Mouse (Mus musculus): ENCODE measurements around the gene Atoh8.

Gene Atoh8

GRCm38 (mm10) chr6:72227665-72228265 lies 7.6 kb downstream of the Atoh8 start:
- no peak for DNase-seq (ENCODE audit: low read depth, low spot score)

- DNase-seq (ENCODE audit: low read depth, low spot score), result no peak
Observed at GRCm38 (mm10) chr6:72227011-72227410, 8.4 kb downstream of the Atoh8 start.

GRCm38 (mm10) chr6:72225686-72226085 lies 9.7 kb downstream of the Atoh8 start:
- DNase-seq (ENCODE audit: low read depth, low spot score), result no peak

GRCm38 (mm10) chr6:72223892-72224291 lies 11.5 kb downstream of the Atoh8 start:
- DNase-seq (ENCODE audit: low read depth, low spot score), result no peak

GRCm38 (mm10) chr6:72222876-72223275 lies 12.5 kb downstream of the Atoh8 start:
- no peak for DNase-seq (ENCODE audit: low read depth, low spot score)

- no peak for DNase-seq (ENCODE audit: low read depth, low spot score)
Observed at GRCm38 (mm10) chr6:72222271-72222724, 13.1 kb downstream of the Atoh8 start.

- DNase-seq (ENCODE audit: low read depth, low spot score), result no peak
Observed at GRCm38 (mm10) chr6:72221271-72221670, 14.1 kb downstream of the Atoh8 start.

- DNase-seq (ENCODE audit: low read depth, low spot score), result no peak
Observed at GRCm38 (mm10) chr6:72219549-72219948, 15.8 kb downstream of the Atoh8 start.

- no peak for DNase-seq (ENCODE audit: low read depth, low spot score)
Observed at GRCm38 (mm10) chr6:72218281-72218680, 17.1 kb downstream of the Atoh8 start.

GRCm38 (mm10) chr6:72217415-72217784 lies 18.0 kb downstream of the Atoh8 start:
- DNase-seq (ENCODE audit: low read depth, low spot score), result no peak

- DNase-seq (ENCODE audit: low read depth, low spot score), result peak; percentile 86
Observed at GRCm38 (mm10) chr6:72216681-72217414, 18.5 kb downstream of the Atoh8 start.

GRCm38 (mm10) chr6:72215582-72215981 lies 19.8 kb downstream of the Atoh8 start:
- no peak for DNase-seq (ENCODE audit: low read depth, low spot score)

- DNase-seq (ENCODE audit: low read depth, low spot score), result no peak
Observed at GRCm38 (mm10) chr6:72211360-72211759, 24.0 kb downstream of the Atoh8 start.

GRCm38 (mm10) chr6:72210823-72211222 lies 24.6 kb downstream of the Atoh8 start:
- DNase-seq (ENCODE audit: low read depth, low spot score), result no peak

- DNase-seq (ENCODE audit: low read depth, low spot score), result no peak
Observed at GRCm38 (mm10) chr6:72209738-72210137, 25.6 kb downstream of the Atoh8 start.

GRCm38 (mm10) chr6:72208406-72209045 lies 26.9 kb downstream of the Atoh8 start:
- DNase-seq (ENCODE audit: low read depth, low spot score), result no peak

GRCm38 (mm10) chr6:72206021-72206420 lies 29.4 kb downstream of the Atoh8 start:
- DNase-seq (ENCODE audit: low read depth, low spot score), result no peak

- DNase-seq (ENCODE audit: low read depth, low spot score), result no peak
Observed at GRCm38 (mm10) chr6:72204858-72205257, 30.5 kb downstream of the Atoh8 start.

- DNase-seq (ENCODE audit: low read depth, low spot score), result no peak
Observed at GRCm38 (mm10) chr6:72203279-72203678, 32.1 kb downstream of the Atoh8 start.

GRCm38 (mm10) chr6:72202732-72203131 lies 32.6 kb downstream of the Atoh8 start:
- no peak for DNase-seq (ENCODE audit: low read depth, low spot score)

- no peak for DNase-seq (ENCODE audit: low read depth, low spot score)
Observed at GRCm38 (mm10) chr6:72200595-72201256, 34.7 kb downstream of the Atoh8 start.

GRCm38 (mm10) chr6:72197515-72197914 lies 37.9 kb downstream of the Atoh8 start:
- no peak for DNase-seq (ENCODE audit: low read depth, low spot score)

Data from brain, embryonic 18.5 days (tissue).